Mouse (Mus musculus) heart, postnatal 0 days (tissue): ENCODE results near the gene Myrip. TPM values are rescaled to one million over a fixed set of nuclear protein-coding genes. Genes with fewer than 3 reads are reported as not detected.

Experiments used
- ATAC-seq: fragments of 200-750 bp; cut with Nextera tagmentation; 2 replicates; pipeline ENCODE4 v1.8.0; 2017; ENCODE audit warnings: low read depth, moderate number of reproducible peaks, moderate library complexity; ENCODE audit not compliant: insufficient read depth
- DNase-seq: peaks from one replicate; pipeline ENCODE4 v3.0.0-alpha.2; 2016; ENCODE audit warnings: low spot score
- H3K27ac ChIP-seq: fragments of 300-500 bp; sonication (generic); 2 replicates; pipeline ENCODE4 v1.5.1; 2014; ENCODE audit warnings: low read depth, mild to moderate bottlenecking
- H3K27me3 ChIP-seq: fragments of 300-500 bp; sonication (generic); 2 replicates; pipeline ENCODE4 v1.6.1; 2014; ENCODE audit warnings: low read length, mixed read lengths; ENCODE audit not compliant: control insufficient read depth, insufficient read depth
- H3K36me3 ChIP-seq: fragments of 300-500 bp; sonication (generic); replicated peaks from 2 replicates; pipeline ENCODE4 v1.6.1; 2014; ENCODE audit warnings: low read length, mixed read lengths; ENCODE audit not compliant: control insufficient read depth, insufficient read depth
- H3K4me1 ChIP-seq: fragments of 300-500 bp; sonication (generic); 2 replicates; pipeline ENCODE4 v1.6.1; 2014; ENCODE audit warnings: antibody characterized with exemption; ENCODE audit not compliant: control insufficient read depth, insufficient read depth
- H3K4me2 ChIP-seq: fragments of 300-500 bp; sonication (generic); 2 replicates; pipeline ENCODE4 v1.6.1; 2014; ENCODE audit warnings: low read depth, mild to moderate bottlenecking, low read length, moderate library complexity
- H3K4me3 ChIP-seq: fragments of 300-500 bp; sonication (generic); 2 replicates; pipeline ENCODE4 v1.5.1; 2014; ENCODE audit warnings: low read depth, low read length
- H3K9ac ChIP-seq: fragments of 300-500 bp; sonication (generic); replicated peaks from 2 replicates; pipeline ENCODE4 v1.6.1; 2014; ENCODE audit warnings: low read depth, low read length, mixed read lengths
- H3K9me3 ChIP-seq: fragments of 300-500 bp; sonication (generic); replicated peaks from 2 replicates; pipeline ENCODE4 v1.6.1; 2016; ENCODE audit warnings: low read length; ENCODE audit not compliant: control insufficient read depth
- CTCF ChIP-seq: IDR thresholded peaks from 2 replicates; pipeline ENCODE4 v1.5.1; 2016; ENCODE audit warnings: antibody characterized with exemption, control low read depth, low read depth
- EP300 ChIP-seq: IDR thresholded peaks from 2 replicates; pipeline ENCODE4 v1.6.1; 2016; ENCODE audit warnings: antibody characterized with exemption, low read depth
- WGBS: fragments of 180-500 bp; shearing (Covaris S2); extraction: QIAGEN DNeasy Blood & Tissue Kit; methylation state at CpG from one replicate; pipeline ENCODE4 v1.1.7; 2014; 5-methylcytosine and 5-hydroxymethylcytosine counted together
- polyA plus RNA-seq: library from polyadenylated mRNA; unstranded; fragments of >200 nt; fragmentation: Nextera tagmentation; extraction: Ambion mirVana; gene quantifications from 2 replicates; pipeline ENCODE4 v1.2.1, GENCODE M21; 2015
- total RNA-seq: library from RNA; depleted of rRNA; stranded (reverse); fragments of >200 nt; gene quantifications from 2 replicates; pipeline ENCODE4 v1.2.3, GENCODE M21; 2014; ENCODE audit warnings: low replicate concordance

Gene Myrip
- total and polyA plus RNA-seq, 2 experiments from 2014 or later, result 0.34 to 2.6 TPM

GRCm38 (mm10) chr9:120481644-120482043 is 180.3 kb downstream of the Myrip start:
- Histone ChIP-seq H3K4me2 (no peak overlapping the region), H3K4me3 (no peak overlapping the region), H3K27ac (no peak overlapping the region), H3K4me1 (no peaks in the 10 kb centered on the region), H3K9ac (no peak overlapping the region), H3K9me3 (no peaks in the 10 kb centered on the region), H3K36me3 (no peaks in the 10 kb centered on the region), H3K27me3 (no peaks in the 10 kb centered on the region)
- no peak for DNase-seq
- ATAC-seq, result no peak
- 79% methylated on average over 3 of the region's 3 CpGs for WGBS
- no peak for TF ChIP-seq CTCF
- TF ChIP-seq EP300, result no peak

DNA sequence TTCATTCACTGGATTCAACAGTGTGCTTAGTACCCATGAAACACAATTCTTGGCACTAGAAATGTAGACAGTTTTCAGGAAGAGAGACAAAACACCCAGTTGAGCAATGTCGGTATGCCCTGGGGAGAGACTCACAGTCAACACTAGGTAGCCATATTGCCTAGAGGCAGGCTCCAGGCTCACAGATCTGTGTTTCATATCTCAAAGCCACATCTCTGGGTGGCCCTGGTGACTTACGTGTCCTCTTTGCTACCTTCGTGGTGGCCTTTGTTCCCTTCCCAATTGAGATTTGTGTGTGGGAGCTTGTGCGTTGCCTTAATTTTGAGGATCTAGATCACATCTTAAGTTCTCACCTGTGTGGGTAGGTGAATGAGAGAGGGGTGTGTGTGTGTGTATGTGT is 181.1 kb downstream of the Myrip start:
- no peak overlapping the region for H3K27ac ChIP-seq
- no peak overlapping the region for H3K4me2 ChIP-seq
- no peak for ATAC-seq

DNA sequence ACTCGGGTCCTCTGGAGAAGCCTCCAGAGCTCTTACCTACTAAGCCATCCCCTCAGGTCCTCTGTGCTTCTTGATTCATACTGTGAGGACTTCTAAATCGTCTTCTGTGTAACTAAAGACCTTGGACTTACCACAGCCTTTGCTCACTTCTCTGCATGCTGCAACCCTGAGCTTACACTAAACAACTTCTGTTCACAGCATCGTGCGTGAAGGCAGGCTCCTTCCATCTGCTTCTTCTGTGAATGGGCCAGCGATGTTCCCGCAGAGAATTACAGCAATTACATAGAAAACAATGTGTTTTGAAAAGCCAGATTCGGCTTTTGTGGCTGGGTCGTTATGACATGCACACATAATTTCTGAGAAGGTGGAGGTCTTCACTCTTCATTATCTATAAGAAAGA is 181.8 kb downstream of the Myrip start:
- Histone ChIP-seq H3K36me3 (no peaks in the 10 kb centered on the region), H3K4me3 (no peak overlapping the region), H3K27me3 (no peaks in the 10 kb centered on the region), H3K9ac (no peak overlapping the region), H3K27ac (no peak overlapping the region), H3K4me1 (no peaks in the 10 kb centered on the region), H3K4me2 (no peak overlapping the region), H3K9me3 (no peaks in the 10 kb centered on the region)
- DNase-seq (no peak), ATAC-seq (no peak)
- TF ChIP-seq CTCF, result no peak
- no peak for TF ChIP-seq EP300
- 78% methylated on average over 8 of the region's 8 CpGs for WGBS

More for the DNA sequence above, 181.1 kb downstream of the Myrip start:
- WGBS, result 84% methylated on average over 4 of the region's 4 CpGs
- Histone ChIP-seq H3K9me3 (no peaks in the 10 kb centered on the region), H3K9ac (no peak overlapping the region), H3K4me3 (no peak overlapping the region), H3K36me3 (no peaks in the 10 kb centered on the region), H3K27me3 (no peaks in the 10 kb centered on the region), H3K4me1 (no peaks in the 10 kb centered on the region)
- TF ChIP-seq EP300 (no peak), CTCF (no peak)
- DNase-seq, result no peak

DNA sequence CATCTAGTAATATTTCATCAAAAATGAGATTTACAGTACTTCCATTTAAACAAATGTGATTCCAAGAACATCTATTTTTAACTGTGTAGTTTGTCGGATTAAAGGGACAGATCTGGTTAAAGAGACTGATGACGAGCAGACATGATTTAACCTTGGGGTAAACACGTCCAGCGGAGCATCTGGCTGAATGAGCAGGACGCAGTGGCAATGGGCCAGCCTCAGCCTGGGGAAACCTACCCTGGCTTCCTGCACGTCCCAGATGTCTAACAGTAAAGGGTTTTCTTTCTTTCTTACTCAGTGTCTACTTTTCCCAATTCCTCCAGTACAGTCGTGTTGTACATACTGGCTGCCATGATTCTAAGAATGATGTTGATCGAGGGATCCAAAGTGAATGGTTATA is 185.8 kb downstream of the Myrip start:
- no peaks in the 10 kb centered on the region for H3K9me3 ChIP-seq
- 50% methylated on average over 8 of the region's 8 CpGs for WGBS
- no peak for ATAC-seq
- H3K27me3 ChIP-seq, result no peaks in the 10 kb centered on the region
- TF ChIP-seq CTCF (no peak), EP300 (no peak)
- H3K4me2 ChIP-seq, result no peak overlapping the region
- no peak overlapping the region for H3K27ac ChIP-seq
- no peak overlapping the region for H3K4me3 ChIP-seq
- H3K4me1 ChIP-seq, result no peaks in the 10 kb centered on the region
- no peak overlapping the region for H3K9ac ChIP-seq
- H3K36me3 ChIP-seq, result no peaks in the 10 kb centered on the region
- no peak for DNase-seq

GRCm38 (mm10) chr9:120491509-120491908 is 190.2 kb downstream of the Myrip start:
- no peaks in the 10 kb centered on the region for H3K27me3 ChIP-seq
- peak overlapping the region; percentile 94 for H3K4me2 ChIP-seq
- H3K36me3 ChIP-seq, result peaks cover 26% of the 10 kb centered on the region
- no peaks in the 10 kb centered on the region for H3K9me3 ChIP-seq
- H3K4me3 ChIP-seq, result peak overlapping the region; percentile 84
- H3K27ac ChIP-seq, result no peak overlapping the region
- TF ChIP-seq CTCF (peak; percentile 12; the same call in 1 of the 2 replicates), EP300 (no peak)
- H3K4me1 ChIP-seq, result 0 out of 2 replicates have a peak, but pooled peaks cover 4% of the 10 kb centered on the region
- ATAC-seq (no peak), DNase-seq (no peak)
- H3K9ac ChIP-seq, result no peak overlapping the region
- WGBS, result 83% methylated on average over 3 of the region's 3 CpGs

DNA sequence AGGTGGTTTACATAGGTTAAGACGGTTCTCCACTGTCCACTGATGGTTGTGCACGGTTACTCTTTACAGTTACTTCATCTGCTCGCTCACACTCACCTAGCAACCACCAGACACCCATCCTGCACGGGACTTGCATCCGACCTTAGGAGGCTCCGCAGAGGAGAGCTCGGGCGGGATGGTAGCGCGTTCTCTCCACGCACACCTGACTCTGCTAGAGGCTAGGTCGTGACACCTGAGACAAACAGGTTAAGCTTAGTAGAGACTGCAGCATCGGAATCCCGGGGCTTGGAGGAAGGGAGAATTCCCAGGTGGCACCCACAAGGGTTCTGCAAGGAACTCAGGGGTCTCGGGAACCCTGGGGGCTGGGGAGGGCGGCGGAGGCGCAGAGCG is 190.7 kb downstream of the Myrip start, which contains the start of gene Eif1b:
Eif1b (plus strand) TSS at position 223 of the 390 bp plus-strand sequence.
- H3K27me3 ChIP-seq, result no peaks in the 10 kb centered on the region
- peak within 1 kb of the TSS; percentile 84 for H3K4me3 ChIP-seq
- H3K36me3 ChIP-seq, result peaks cover 27% of the 10 kb centered on the region
- no peaks in the 10 kb centered on the region for H3K9me3 ChIP-seq
- peak within 1 kb of the TSS; percentile 94 for H3K4me2 ChIP-seq
- TF ChIP-seq EP300 (no peak), CTCF (no peak)
- peak within 1 kb of the TSS; percentile 89 for H3K27ac ChIP-seq
- H3K9ac ChIP-seq, result peak within 1 kb of the TSS; percentile 95
- peak; percentile 34 for ATAC-seq
- WGBS, result 4% methylated on average over 19 of the region's 19 CpGs
- no peak for DNase-seq
- H3K4me1 ChIP-seq, result 0 out of 2 replicates have a peak, but pooled peaks cover 4% of the 10 kb centered on the region
